Mouse (Mus musculus) erythroblast, embryonic 14.5 days (primary cell): ENCODE data around the gene Rnf121.

Experiments
- GATA1 ChIP-seq: IDR thresholded peaks from 2 replicates; pipeline ENCODE4 v1.6.1; 2012; ENCODE audit warnings: low read length, inconsistent platforms, mixed read lengths
- TAL1 ChIP-seq: IDR thresholded peaks from 3 replicates; pipeline ENCODE4 v1.6.1; 2012; ENCODE audit warnings: low read length, inconsistent platforms, mixed read lengths

GRCm38 (mm10) chr7:101985081-101985480 is 80.2 kb downstream of the Rnf121 start:
- TF ChIP-seq GATA1 (no peak), TAL1 (no peak)
